Mouse (Mus musculus) right cerebral cortex, postnatal 4 days (tissue): Measurements from ENCODE around the gene Aldh3b2.

ENCODE experiments used
- DNase-seq: peaks from one replicate; pipeline ENCODE4 v3.0.0-alpha.2; 2022

Aldh3b2 gene

DNA sequence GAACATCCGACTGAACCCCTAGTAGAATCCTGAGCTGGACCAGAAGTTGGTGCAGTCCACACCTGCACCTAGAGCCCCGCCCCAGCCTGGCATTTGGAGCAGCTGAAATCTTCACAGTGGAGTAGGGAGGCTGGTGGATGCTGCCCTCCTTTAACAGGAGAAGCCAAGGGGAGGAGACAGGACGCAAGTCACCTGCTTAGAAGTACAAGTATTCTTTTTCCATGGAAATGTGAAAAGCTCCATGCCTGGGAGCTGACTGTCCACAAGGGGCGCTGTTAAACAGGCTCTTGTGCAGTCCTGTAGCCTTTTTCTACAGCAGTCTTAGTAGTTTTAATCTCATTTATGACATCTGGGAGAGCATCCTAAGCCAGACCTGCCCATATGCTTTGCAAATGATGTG is 16.6 kb downstream of the Aldh3b2 start:
- DNase-seq, result no peak

- no peak for DNase-seq
These were observed 18.7 kb downstream of the Aldh3b2 start for GRCm38 (mm10) chr19:3990804-3991203.

DNA sequence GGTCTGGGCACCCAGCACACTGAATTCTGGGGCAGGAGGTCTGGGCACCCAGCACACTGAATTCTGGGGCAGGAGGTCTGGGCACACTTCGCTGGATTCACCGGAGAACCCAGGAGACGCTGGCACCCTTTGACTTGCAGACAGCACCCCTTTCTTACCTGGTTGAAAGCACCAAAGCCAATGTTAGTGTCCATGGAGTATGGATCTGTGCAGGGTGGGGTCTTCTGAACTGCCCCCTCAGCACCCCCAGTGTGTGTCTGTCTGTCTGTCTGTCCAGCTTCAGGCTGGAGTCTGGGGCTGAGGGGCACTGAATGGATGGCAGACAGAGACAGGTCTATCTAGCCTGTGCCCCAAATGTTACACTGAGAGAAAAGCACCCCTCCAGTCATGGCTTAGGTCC is 19.4 kb downstream of the Aldh3b2 start:
- DNase-seq, result no peak

DNA sequence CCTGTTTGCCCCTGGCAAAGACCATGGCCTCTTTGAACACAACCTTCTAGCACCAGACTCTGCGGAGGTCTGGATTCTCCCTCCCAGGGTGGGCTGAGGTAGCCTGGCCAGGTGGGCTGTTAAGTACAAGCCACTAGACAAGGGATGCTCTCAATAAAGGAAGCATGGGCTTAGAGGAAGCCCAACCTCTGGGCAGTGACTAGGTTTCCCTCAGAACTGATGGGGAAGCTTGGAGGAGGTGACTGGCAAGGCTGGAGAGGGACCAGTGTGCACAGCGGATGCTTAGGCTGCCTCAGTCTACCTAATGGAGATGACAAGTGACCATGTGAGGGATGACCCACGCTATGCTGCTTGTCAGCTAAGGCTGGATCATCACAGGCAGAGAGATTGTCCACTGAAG is 19.8 kb downstream of the Aldh3b2 start:
- no peak for DNase-seq

GRCm38 (mm10) chr19:3992416-3992815 is 20.3 kb downstream of the Aldh3b2 start, which contains the start of gene Tbx10:
Gene Tbx10 (plus strand): TSS chr19:3992752.
- no peak for DNase-seq

- no peak for DNase-seq
These were observed 22.8 kb downstream of the Aldh3b2 start for GRCm38 (mm10) chr19:3994932-3995331.

GRCm38 (mm10) chr19:3995505-3995904 is 23.4 kb downstream of the Aldh3b2 start:
- DNase-seq, result no peak

DNA sequence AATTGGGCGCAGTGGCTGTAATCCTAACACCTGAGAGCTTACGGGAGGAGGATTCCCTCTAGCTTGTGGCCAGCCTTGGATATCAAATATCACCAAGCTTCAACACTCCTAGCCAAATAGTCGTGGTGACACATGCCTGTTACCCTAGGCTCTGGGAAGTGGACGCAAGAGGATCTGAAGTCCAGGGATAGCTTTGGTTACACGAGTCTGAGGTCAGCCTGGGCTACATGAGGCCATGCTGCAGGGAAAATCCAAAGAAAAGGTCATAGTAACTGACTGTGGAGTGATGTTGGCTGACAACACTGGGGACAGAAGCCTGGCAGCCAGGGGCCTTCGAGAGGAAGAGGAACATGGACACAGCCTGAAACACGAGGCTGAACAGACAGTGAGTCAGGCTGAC is 24.0 kb downstream of the Aldh3b2 start:
- DNase-seq, result no peak

GRCm38 (mm10) chr19:3996747-3997146 is 24.6 kb downstream of the Aldh3b2 start:
- DNase-seq, result no peak

GRCm38 (mm10) chr19:3997231-3997630 is 25.1 kb downstream of the Aldh3b2 start:
- DNase-seq, result no peak

- no peak for DNase-seq
These were observed 26.2 kb downstream of the Aldh3b2 start for GRCm38 (mm10) chr19:3998335-3998734.

- DNase-seq, result no peak
These were observed 27.1 kb downstream of the Aldh3b2 start for GRCm38 (mm10) chr19:3999121-3999730.

DNA sequence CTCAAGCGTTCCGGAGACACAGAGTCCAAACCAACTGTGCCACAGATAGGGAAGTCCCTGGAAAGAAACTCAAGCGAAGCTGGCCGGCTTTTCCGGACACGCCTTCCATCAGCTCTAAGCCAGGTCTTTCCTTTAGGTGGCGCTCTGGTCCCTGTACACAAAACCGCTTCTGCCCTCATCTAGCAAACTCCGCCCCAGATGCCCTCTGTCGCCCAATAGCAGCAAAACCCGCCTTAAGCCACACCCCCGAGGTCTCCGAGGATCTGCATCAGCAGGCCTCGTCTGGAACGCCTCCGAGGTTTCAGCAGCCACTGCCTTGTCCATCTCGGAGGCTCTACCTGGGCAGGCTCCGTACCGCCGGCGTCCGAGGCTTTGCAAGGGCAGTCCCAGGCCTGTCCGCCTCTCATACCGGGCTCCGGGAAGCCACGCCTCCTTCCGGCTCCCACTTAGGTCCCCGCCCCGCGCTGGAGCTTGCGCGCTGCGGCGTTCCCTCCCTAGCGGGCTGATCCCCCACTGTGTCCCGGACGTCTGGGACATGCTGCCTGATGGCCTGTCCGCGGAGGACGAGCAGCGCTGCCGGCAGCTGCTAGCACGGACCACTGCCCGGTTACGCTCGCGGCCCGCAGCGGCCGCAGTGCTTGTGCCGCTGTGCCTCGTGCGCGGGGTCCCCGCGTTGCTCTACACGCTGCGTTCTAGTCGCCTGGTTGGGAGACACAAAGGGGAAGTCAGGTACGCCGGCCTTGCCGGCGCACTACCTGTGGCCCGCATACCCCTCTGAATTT is 28.2 kb downstream of the Aldh3b2 start, which contains the start of the genes Nudt8 and Gm49405:
TSS of gene Nudt8 (plus strand) at position 462 of the 782 bp plus-strand sequence.
TSS of gene Gm49405 (plus strand) at position 508 of the 782 bp plus-strand sequence.
- peak; percentile 89 for DNase-seq

GRCm38 (mm10) chr19:4000949-4001525 is 28.9 kb downstream of the Aldh3b2 start:
- DNase-seq, result no peak

DNA sequence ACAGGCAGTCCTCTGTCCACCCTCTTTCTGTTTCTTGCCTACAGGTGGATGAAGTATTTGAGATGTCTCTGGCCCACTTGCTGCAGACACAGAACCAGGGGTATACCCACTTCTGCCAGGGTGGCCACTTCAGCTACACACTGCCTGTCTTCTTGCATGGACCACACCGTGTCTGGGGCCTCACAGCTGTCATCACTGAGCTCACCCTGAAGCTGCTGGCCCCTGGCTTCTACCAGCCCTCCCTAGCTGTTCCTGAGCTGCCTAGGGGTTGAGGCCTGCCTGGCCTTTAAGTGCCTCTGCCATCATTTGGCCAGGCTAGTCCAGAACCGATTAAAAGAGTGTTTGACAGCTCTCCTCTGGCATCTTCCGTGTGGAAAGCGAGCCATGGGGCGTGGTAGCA is 29.6 kb downstream of the Aldh3b2 start:
- no peak for DNase-seq

DNA sequence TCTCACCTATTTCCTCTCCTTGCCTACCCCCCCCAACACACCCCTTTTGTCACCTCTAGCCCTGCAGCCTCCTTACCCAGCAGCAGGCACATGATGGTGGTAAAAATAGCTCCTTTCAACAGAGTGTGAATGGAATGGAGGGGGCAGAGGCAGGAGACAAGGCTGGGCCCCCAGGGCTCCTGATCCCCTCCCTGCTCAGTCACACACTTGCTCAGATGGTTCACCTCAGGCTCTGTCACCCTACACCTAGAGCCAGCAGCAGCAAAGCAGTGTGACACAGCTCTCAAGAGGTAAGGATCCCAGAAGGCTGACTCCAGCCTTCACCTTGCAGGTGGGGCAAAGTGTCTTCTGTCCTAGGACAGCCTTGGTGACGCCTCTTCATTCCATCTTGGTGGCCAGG is 31.0 kb downstream of the Aldh3b2 start, which contains the start of gene Doc2g:
TSS of gene Doc2g (plus strand) at position 202 of the 400 bp plus-strand sequence.
- DNase-seq, result no peak

DNA sequence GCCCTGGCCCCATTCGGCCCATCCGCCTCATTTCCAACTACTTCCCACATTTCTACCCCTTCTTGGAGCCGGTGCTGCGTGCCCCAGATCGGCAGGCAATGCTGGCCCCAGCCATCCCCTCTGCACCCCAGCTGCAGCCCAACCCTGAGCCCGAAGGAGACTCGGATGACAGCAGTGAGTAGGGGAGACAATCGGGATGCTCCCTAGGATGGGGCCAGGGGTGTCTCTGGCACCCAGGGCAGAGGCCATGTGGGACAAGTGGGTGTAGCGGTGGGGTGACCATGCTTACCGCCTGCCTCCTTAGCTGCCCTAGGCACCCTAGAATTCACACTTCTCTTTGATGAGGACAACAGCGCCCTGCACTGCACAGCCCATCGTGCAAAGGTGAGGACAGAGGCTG is 31.5 kb downstream of the Aldh3b2 start:
- DNase-seq, result no peak

DNA sequence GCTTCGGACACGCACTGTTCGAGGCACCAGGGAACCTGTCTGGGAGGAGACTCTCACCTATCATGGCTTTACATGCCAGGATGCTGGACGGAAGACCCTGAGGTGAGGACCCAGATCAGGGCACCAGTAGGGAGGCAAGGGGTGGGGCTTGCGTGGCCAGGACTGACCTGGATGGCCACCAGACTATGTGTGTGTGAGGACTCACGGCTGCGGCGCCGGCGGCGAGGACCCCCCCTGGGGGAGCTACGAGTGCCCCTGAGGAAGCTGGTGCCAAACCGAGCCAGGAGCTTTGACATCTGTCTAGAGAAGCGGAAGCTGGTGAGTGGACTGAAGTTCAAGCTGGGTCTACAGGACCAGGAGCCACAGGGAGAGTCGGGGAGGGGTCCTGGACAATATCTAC is 32.2 kb downstream of the Aldh3b2 start:
- no peak for DNase-seq

- no peak for DNase-seq
These were observed 33.0 kb downstream of the Aldh3b2 start for GRCm38 (mm10) chr19:4005091-4005490.

DNA sequence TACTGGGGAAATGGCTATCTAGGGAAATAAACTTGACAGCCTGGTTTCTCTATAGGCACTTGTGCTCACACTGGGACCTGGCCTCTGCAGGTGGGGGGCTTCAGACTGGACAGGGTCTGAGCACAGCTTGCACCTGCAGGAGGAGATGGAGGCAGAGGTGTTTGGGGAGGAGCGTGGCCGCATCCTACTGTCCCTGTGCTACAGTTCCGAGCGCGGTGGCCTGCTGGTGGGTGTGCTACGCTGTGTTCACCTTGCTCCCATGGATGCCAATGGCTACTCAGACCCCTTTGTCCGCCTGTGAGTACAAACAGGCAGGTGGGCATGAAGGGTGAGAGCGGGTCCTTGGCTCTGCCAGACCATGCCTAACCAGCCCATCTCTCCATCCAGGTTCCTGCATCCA is 33.8 kb downstream of the Aldh3b2 start:
- no peak for DNase-seq

DNA sequence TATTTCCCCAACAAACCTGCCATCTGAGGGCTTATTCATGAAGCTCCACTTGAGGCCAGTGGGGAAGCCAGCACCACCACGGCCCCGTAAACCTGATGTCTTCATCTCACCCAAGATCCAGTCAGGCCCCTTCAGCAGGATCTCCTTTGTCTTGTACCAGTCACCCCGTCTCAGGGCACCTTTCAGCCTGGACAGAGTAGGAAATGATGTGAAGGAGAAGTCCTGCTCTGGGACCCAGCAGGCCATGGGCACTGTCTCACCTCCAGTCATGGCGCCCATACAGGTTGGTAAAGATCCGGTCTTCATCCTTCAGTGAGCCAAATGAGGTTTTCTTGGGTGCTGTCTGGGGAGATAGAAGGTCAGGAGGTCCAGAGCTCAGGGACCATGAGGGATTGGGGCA is 39.0 kb downstream of the Aldh3b2 start:
- DNase-seq, result no peak

- DNase-seq, result peak; percentile 95
These were observed 40.4 kb downstream of the Aldh3b2 start, which contains the start of gene Ndufv1 for GRCm38 (mm10) chr19:4012432-4013022. Gene Ndufv1 (minus strand): TSS chr19:4012806.

- no peak for DNase-seq
These were observed 40.9 kb downstream of the Aldh3b2 start for GRCm38 (mm10) chr19:4013066-4013465.
